Mouse (Mus musculus) kidney, postnatal 0 days (tissue): ENCODE results near the gene Slc35f4. TPM values are rescaled to one million over a fixed set of nuclear protein-coding genes. Genes with fewer than 3 reads are reported as not detected.

Experiments used
- ATAC-seq: fragments of 200-750 bp; cut with Nextera tagmentation; replicated peaks from 2 replicates; pipeline ENCODE4 v1.8.0; 2017; ENCODE audit warnings: low read depth, moderate number of reproducible peaks, moderate TSS enrichment, moderate library complexity; ENCODE audit not compliant: low FRiP score
- DNase-seq: peaks from one replicate; pipeline ENCODE4 v3.0.0-alpha.2; 2016; ENCODE audit warnings: low spot score
- H3K27ac ChIP-seq: fragments of 300-500 bp; sonication (generic); 2 replicates; pipeline ENCODE4 v1.5.1; 2014; ENCODE audit warnings: mild to moderate bottlenecking
- H3K27me3 ChIP-seq: fragments of 300-500 bp; sonication (generic); 2 replicates; pipeline ENCODE4 v1.6.1; 2014; ENCODE audit warnings: low read length, mixed read lengths; ENCODE audit not compliant: insufficient read depth
- H3K36me3 ChIP-seq: fragments of 300-500 bp; sonication (generic); 2 replicates; pipeline ENCODE4 v1.6.1; 2014; ENCODE audit warnings: low read length, mixed read lengths; ENCODE audit not compliant: insufficient read depth
- H3K4me1 ChIP-seq: fragments of 300-500 bp; sonication (generic); replicated peaks from 2 replicates; pipeline ENCODE4 v1.6.1; 2014; ENCODE audit warnings: antibody characterized with exemption, low read length, mixed read lengths; ENCODE audit not compliant: insufficient read depth
- H3K4me2 ChIP-seq: fragments of 300-500 bp; sonication (generic); 2 replicates; pipeline ENCODE4 v1.6.1; 2014; ENCODE audit warnings: mild to moderate bottlenecking, low read length, moderate library complexity, mixed read lengths
- H3K4me3 ChIP-seq: fragments of 300-500 bp; sonication (generic); replicated peaks from 2 replicates; pipeline ENCODE4 v1.5.1; 2014; ENCODE audit warnings: low read depth, low read length
- H3K9ac ChIP-seq: fragments of 300-500 bp; sonication (generic); 2 replicates; pipeline ENCODE4 v1.6.1; 2014; ENCODE audit warnings: low read depth, low read length
- H3K9me3 ChIP-seq: fragments of 300-500 bp; sonication (generic); replicated peaks from 2 replicates; pipeline ENCODE4 v1.6.1; 2016; ENCODE audit warnings: low read length, inconsistent platforms, mixed read lengths
- CTCF ChIP-seq: IDR thresholded peaks from 2 replicates; pipeline ENCODE4 v1.5.1; 2016; ENCODE audit warnings: antibody characterized with exemption, low read depth, mild to moderate bottlenecking, moderate library complexity
- WGBS: fragments of 180-500 bp; shearing (Covaris S2); extraction: QIAGEN DNeasy Blood & Tissue Kit; methylation state at CpG from one replicate; pipeline ENCODE4 v1.1.7; 2014; 5-methylcytosine and 5-hydroxymethylcytosine counted together
- polyA plus RNA-seq: library from polyadenylated mRNA; unstranded; fragments of >200 nt; fragmentation: Nextera tagmentation; extraction: Ambion mirVana; gene quantifications from 2 replicates; pipeline ENCODE4 v1.2.1, GENCODE M21; 2015

Slc35f4 gene
- polyA plus RNA-seq, 1 experiment from 2014 or later, result not detected

- Histone ChIP-seq H3K36me3 (no peaks in the 10 kb centered on the region), H3K27me3 (no peaks in the 10 kb centered on the region), H3K27ac (no peak overlapping the region), H3K9ac (no peak overlapping the region), H3K4me2 (no peak overlapping the region), H3K4me3 (no peak overlapping the region), H3K4me1 (no peaks in the 10 kb centered on the region), H3K9me3 (no peaks in the 10 kb centered on the region)
- DNase-seq (no peak), ATAC-seq (no peak)
- TF ChIP-seq CTCF, result no peak
- 70% methylated on average over 2 of the region's 2 CpGs for WGBS
Observed at GRCm38 (mm10) chr14:49515096-49515665, 10.7 kb downstream of the Slc35f4 start.

- DNase-seq (no peak), ATAC-seq (no peak)
- 49% methylated on average over 2 of the region's 2 CpGs for WGBS
- no peak overlapping the region for H3K4me3 ChIP-seq
- no peak overlapping the region for H3K9ac ChIP-seq
- H3K4me1 ChIP-seq, result no peaks in the 10 kb centered on the region
- TF ChIP-seq CTCF, result no peak
- H3K27ac ChIP-seq, result no peak overlapping the region
- H3K27me3 ChIP-seq, result no peaks in the 10 kb centered on the region
- no peaks in the 10 kb centered on the region for H3K36me3 ChIP-seq
- H3K4me2 ChIP-seq, result no peak overlapping the region
- H3K9me3 ChIP-seq, result no peaks in the 10 kb centered on the region
Observed at GRCm38 (mm10) chr14:49514137-49514536, 11.7 kb downstream of the Slc35f4 start.

GRCm38 (mm10) chr14:49495192-49495591, 30.7 kb downstream of the Slc35f4 start:
- H3K27ac ChIP-seq, result no peak overlapping the region
- no peak overlapping the region for H3K4me2 ChIP-seq
- no peak overlapping the region for H3K4me3 ChIP-seq
- WGBS, result 89% methylated on average over 1 of the region's 1 CpGs
- no peak overlapping the region for H3K9ac ChIP-seq
- H3K27me3 ChIP-seq, result no peaks in the 10 kb centered on the region
- H3K4me1 ChIP-seq, result no peaks in the 10 kb centered on the region
- no peak for ATAC-seq
- no peaks in the 10 kb centered on the region for H3K36me3 ChIP-seq
- H3K9me3 ChIP-seq, result no peaks in the 10 kb centered on the region
- no peak for TF ChIP-seq CTCF
- no peak for DNase-seq

GRCm38 (mm10) chr14:49493793-49494192, 32.1 kb downstream of the Slc35f4 start:
- WGBS, result 55% methylated on average over 1 of the region's 1 CpGs
- no peak for ATAC-seq
- H3K27me3 ChIP-seq, result no peaks in the 10 kb centered on the region
- H3K4me3 ChIP-seq, result no peak overlapping the region
- no peak for DNase-seq
- TF ChIP-seq CTCF, result no peak
- H3K4me1 ChIP-seq, result no peaks in the 10 kb centered on the region
- H3K36me3 ChIP-seq, result no peaks in the 10 kb centered on the region
- no peaks in the 10 kb centered on the region for H3K9me3 ChIP-seq
- no peak overlapping the region for H3K4me2 ChIP-seq
- H3K27ac ChIP-seq, result no peak overlapping the region
- H3K9ac ChIP-seq, result no peak overlapping the region

- no peak for ATAC-seq
- H3K36me3 ChIP-seq, result no peaks in the 10 kb centered on the region
- H3K4me1 ChIP-seq, result no peaks in the 10 kb centered on the region
- H3K4me2 ChIP-seq, result no peak overlapping the region
- no peak overlapping the region for H3K9ac ChIP-seq
- no peak overlapping the region for H3K4me3 ChIP-seq
- H3K9me3 ChIP-seq, result no peaks in the 10 kb centered on the region
- no peak overlapping the region for H3K27ac ChIP-seq
- H3K27me3 ChIP-seq, result no peaks in the 10 kb centered on the region
- DNase-seq, result no peak
- no peak for TF ChIP-seq CTCF
- WGBS, result 85% methylated on average over 3 of the region's 3 CpGs
Observed at GRCm38 (mm10) chr14:49492506-49492905, 33.3 kb downstream of the Slc35f4 start.

- no peak overlapping the region for H3K9ac ChIP-seq
- WGBS, result 78% methylated on average over 2 of the region's 2 CpGs
- no peak for ATAC-seq
Observed at GRCm38 (mm10) chr14:49476602-49477001, 49.2 kb downstream of the Slc35f4 start.

GRCm38 (mm10) chr14:49461761-49462160, 64.1 kb downstream of the Slc35f4 start:
- Histone ChIP-seq H3K27me3 (no peaks in the 10 kb centered on the region), H3K9me3 (no peaks in the 10 kb centered on the region; the same call in 1 of the 2 replicates), H3K4me1 (no peaks in the 10 kb centered on the region), H3K4me2 (no peak overlapping the region), H3K4me3 (no peak overlapping the region), H3K9ac (no peak overlapping the region), H3K36me3 (no peaks in the 10 kb centered on the region), H3K27ac (no peak overlapping the region)
- TF ChIP-seq CTCF, result no peak
- WGBS, result 74% methylated on average over 2 of the region's 2 CpGs
- DNase-seq (no peak), ATAC-seq (no peak)

More at GRCm38 (mm10) chr14:49476602-49477001, 49.2 kb downstream of the Slc35f4 start:
- H3K27ac ChIP-seq, result no peak overlapping the region
- no peak overlapping the region for H3K4me3 ChIP-seq
- H3K9me3 ChIP-seq, result no peaks in the 10 kb centered on the region
- no peaks in the 10 kb centered on the region for H3K27me3 ChIP-seq
- H3K4me2 ChIP-seq, result no peak overlapping the region
- no peaks in the 10 kb centered on the region for H3K4me1 ChIP-seq
- no peaks in the 10 kb centered on the region for H3K36me3 ChIP-seq
- TF ChIP-seq CTCF, result no peak
- DNase-seq, result no peak
